Mouse (Mus musculus) layer of hippocampus, adult 9-10 months (tissue): ENCODE measurements around the gene Tpo.

Experiments used
- DNase-seq: peaks from one replicate; pipeline ENCODE4 v3.0.0; 2022; ENCODE audit warnings: low spot score

The Tpo gene

DNA sequence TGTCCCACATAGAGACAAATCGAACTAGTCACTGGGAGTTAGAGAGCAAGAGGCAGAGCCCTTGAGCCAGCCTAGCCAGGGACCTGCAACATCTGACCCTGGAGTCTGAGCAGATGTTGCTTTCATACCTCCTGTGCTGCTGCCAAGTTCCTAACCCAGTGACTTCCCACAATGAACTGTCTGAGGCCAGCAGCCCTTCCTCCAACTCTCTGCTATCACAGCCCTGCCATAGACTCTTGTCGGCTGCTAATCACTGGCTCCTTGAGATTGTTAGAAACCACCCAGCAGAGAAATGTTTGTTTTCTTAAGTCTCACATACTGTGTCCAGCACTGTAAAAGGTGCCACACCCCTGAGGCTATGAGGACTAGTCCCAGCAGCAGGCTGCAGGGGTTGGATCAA, 56.1 kb downstream of the Tpo start:
- no peak for DNase-seq

DNA sequence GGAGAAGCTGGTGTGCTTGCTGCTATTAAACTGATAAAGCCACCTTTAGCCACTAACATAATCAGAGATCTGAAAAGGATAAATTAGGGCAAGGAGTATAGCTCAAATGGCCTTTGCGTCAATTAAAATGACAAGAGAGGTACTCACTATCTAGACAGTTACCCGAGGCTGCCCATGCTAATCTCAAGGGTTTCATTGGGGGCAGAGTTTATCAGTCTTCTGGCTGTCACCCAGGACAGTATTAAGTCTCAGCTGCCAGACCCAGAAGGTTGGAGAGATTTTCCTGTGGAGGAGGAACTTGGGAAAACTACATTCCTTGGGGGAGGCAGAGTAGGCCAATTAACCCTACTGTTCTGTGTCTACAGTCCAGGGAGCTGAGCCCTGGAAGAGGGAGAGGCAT, 63.1 kb downstream of the Tpo start:
- DNase-seq = no peak

GRCm38 (mm10) chr12:30067806-30068205, 64.6 kb downstream of the Tpo start:
- DNase-seq = no peak

GRCm38 (mm10) chr12:30062118-30062505, 70.3 kb downstream of the Tpo start:
- DNase-seq = no peak

DNA sequence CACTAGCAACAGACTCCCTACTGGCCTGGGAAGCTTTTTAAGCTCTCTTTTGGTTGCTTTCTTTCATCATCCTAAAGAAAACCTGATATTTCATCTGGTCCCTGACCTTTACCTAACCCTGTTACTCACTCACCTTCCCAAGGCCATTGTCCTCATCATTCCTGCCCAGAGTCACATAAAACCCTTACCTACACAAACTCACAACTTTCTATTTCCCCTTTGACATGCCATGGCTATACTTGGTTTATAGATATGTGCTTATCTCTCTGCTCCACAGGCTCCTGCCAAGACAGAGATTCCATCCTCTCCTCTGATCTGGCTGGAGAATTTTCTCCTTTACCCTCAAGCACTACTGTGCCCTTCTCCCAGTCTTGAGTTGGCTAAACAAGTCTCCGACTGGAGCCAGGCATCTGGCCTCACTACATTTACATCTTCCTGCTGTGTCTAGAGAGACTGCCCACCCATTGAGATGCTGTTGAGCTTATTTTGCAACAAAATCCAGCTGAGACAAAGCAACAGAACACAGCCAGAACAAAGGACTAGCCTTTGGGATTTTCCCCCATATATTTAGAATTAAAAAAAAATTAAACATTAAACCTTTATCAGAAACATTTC, 70.8 kb downstream of the Tpo start:
- DNase-seq = no peak

DNA sequence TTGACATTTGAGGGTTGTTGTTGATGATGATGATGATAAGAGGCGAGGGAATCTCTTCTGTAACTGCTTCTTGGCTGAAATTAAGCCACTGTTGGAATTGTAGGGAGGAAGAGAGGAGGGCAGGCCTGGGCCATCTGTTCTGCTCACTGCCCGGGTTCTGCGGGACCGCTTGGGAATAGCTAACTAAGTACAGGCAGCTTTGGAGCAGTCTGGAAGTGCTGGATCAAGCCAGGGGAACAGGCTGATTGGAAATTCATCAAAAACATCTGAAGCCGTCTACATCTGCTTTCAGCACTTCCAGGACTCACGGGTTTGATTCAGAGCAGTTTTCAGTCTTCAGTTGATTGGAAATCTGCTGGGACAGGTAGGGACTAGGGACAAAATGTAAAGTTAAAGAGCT, 74.4 kb downstream of the Tpo start:
- no peak for DNase-seq

DNA sequence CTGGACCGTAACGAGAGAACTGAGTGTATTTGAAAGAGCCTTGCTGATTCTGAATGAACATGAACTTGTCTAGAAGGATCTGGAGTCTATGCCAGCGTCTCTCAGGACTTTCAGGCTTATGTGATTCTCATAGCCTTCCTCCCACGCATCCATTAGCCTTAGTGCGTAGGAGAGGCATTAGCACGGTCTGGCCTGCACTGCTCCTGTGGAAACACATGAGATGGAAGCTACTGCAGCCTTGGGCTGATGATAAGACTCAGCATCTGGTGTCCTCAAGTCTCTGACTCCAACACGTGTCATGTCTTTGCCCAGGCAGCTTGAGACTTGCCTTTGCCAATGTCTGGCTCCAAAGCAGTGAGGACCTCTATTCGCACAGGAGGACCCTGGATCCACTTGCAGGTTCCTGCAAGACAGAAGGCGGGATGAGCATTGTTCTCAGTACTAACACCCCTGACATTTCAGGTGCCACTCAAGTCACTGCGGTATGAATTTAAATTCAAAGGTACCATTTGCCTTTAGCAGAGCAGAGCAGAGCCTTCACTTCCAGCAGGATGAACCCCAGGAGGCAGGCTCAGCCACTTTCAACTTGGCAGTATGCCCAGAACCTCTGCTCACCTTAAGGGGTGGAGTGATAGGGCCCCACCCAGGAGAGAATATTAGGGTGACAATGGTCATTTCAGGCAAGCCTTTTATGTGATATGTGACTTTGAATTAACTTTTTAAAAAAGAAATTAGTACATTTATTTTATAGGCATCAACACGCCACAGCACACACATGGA, 77.5 kb downstream of the Tpo start:
- no peak for DNase-seq

- DNase-seq = peak; percentile 39
These were observed 82.2 kb downstream of the Tpo start for GRCm38 (mm10) chr12:30050235-30050634.

GRCm38 (mm10) chr12:30049818-30050217, 82.6 kb downstream of the Tpo start:
- no peak for DNase-seq

DNA sequence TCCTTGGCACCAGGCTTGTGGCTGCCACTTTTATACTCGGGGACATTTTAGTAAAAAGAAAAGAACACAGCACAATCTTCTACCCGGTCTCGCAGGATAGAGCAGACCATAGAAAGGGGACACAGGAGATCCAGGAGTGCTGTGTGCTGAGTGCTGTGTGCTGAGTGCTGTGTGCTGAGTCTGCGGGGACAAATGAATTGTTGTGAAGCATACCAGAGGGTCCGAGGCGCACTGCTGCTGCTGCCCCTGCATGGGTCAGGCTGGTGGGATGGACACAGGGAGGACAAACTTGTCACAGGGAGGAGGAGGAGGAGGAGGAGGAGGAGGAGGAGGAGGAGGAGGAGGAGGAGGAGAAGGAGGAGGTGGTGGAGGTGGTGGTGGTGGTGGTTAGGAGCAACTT, 83.6 kb downstream of the Tpo start:
- no peak for DNase-seq

DNA sequence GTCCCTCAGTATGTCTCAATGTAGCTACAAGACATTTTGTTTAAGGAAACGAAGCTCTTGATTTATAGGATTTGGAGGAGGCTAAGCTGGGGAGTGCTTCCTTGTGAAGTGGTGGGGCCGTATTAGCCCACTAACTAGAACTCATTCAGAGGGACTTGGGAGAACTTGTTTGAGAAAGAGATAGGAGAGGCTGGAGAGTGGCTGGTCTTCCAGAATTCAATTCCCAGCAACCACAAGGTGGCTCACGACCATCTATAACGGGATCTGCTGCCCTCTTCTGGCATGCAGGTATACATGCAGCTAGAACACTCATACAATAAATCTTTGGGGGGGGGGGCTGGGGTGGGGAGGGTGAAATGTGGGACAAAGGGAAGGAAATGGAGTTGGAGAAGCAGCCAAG, 92.3 kb downstream of the Tpo start:
- no peak for DNase-seq

DNA sequence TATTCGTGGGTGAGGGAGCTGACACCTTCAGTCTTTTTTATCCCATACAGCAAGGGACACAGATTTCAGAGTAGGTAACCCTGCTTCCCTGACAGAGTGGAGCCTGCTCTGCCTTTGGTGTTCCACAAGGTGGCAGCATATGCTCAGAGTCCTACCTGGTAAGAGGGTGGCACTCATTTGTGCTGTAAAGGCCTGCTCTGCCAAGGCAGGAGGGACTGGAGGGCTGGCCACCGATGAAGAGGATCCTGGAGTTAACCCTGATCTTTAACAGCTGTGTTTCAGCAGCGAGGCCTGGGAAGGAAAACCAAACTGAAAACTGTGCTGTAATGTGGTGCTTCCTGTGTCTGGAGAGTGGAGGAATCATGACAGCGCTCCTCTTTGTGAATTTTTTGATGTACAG, 92.9 kb downstream of the Tpo start:
- peak; percentile 39 for DNase-seq

DNA sequence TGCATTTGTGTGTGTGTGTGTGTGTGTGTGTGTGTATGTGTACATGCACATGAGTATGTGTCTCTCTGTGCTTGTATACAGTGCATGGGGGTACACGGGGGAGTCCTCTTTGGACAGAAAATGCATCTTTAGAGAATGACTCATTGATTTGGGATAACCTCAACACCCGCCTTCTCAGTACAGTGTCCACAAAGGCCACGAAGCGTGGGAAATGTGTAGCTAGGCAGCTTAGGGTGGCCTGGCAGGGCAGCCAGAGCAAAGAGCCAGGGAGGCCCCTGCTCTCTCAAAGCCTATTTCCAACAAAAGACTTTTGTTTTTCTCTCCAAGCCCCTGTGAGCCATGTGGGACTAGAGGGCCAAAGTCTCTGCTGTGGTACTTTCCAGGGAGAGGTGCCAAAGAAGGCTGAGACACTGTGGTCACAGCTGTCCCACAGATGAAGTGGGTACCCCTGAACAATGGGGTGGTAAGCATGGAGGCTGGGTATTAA, 95.8 kb downstream of the Tpo start:
- no peak for DNase-seq

GRCm38 (mm10) chr12:30035841-30036568, 96.4 kb downstream of the Tpo start:
- DNase-seq = no peak

GRCm38 (mm10) chr12:30035406-30035805, 97.0 kb downstream of the Tpo start:
- DNase-seq = no peak

- no peak for DNase-seq
These were observed 97.7 kb downstream of the Tpo start for GRCm38 (mm10) chr12:30034681-30035080.

DNA sequence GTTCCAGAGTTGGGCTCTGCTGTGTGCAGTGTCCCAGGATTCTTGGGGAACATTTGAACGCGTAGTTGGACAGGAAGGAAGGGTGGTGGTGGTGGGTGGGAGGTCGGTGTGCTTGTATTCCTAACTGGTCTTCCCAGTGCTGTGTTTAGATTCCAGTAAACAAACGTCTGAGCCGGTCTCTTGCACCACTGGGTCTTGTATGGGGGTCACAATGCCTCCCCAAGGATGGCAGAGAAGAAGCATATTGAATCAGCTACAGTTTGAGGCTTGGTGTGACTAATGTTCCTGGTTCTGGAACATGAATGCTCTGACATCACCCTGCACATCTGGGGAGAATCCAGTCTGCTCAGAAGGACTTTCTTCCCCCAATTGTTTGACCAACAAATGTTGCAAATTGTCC, 101.9 kb downstream of the Tpo start:
- no peak for DNase-seq

GRCm38 (mm10) chr12:30029111-30029510, 103.3 kb downstream of the Tpo start:
- no peak for DNase-seq

- no peak for DNase-seq
These were observed 104.6 kb downstream of the Tpo start for GRCm38 (mm10) chr12:30027721-30028340.

DNA sequence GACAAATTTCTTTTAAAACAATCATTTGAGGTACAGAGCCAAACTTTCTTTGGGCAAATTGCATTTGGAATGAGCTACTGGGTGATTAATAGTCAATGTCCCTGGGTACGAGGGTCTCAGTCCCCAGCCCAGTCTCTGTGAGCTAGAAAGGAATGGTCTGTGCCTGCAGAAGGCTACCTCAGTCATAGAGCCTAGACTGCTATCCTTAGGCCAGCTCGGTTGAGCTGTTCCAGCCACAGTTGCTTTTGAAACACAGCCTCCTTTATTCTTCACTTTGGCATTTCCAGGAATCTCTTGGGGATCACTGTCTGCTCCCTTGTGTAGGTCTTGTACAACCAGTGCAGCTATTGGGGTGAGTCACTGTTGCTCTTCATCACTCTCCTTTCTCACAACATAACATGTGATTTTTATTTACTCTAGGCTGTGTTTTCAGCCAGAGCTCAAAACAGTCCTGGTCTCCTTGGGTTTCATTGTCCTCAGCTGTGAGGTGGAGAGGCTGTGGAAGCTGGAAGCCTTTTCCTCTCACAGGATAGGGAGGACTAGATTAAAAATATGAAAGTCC, 108.1 kb downstream of the Tpo start:
- no peak for DNase-seq

GRCm38 (mm10) chr12:30023491-30023890, 108.9 kb downstream of the Tpo start:
- no peak for DNase-seq

DNA sequence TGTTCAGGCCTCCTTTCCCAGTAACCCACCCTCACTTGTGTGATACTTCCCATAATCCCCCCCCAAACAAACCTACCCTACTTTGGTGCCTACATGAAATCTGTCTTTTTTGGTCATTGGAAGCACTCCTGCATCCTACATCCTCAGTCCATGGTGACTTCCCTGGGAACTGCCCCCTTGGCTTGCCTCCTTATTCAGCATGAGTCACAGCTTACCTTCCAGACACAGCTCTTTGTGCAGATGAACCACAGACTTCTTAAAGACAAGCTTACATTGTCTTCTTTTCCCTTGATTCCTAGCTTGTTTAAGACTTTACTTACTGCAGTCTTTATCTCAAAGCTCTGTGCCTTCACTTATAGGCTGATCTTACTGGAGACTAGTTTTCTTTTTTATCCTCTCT, 112.0 kb downstream of the Tpo start:
- DNase-seq = no peak
